Mouse (Mus musculus) heart, embryonic 13.5 days (tissue): ENCODE measurements at regions not wholly inside any gene's neighbourhood (a gene's known extent, or its start where the extent isn't known, plus 50 kb on each side); places are given as distances from the start of the nearest gene placed in this dataset.
"Not testable (repeated sequence)": the region's sequence is repeated elsewhere in the genome, so short reads cannot be mapped to it uniquely, and the experiment has no call there.

Experiments used
- ATAC-seq: fragments of 200-750 bp; cut with Nextera tagmentation; 2 replicates; pipeline ENCODE4 v1.8.0; 2017; ENCODE audit warnings: moderate TSS enrichment; ENCODE audit not compliant: insufficient number of reproducible peaks, low FRiP score, low TSS enrichment; ENCODE audit errors: extremely low read depth
- H3K27ac ChIP-seq: fragments of 300-500 bp; sonication (generic); replicated peaks from 2 replicates; pipeline ENCODE4 v1.5.1; 2015; ENCODE audit warnings: moderate library complexity, mild to moderate bottlenecking, inconsistent platforms
- H3K27me3 ChIP-seq: fragments of 300-500 bp; sonication (generic); replicated peaks from 2 replicates; pipeline ENCODE4 v1.6.1; 2015; ENCODE audit warnings: mild to moderate bottlenecking, inconsistent platforms
- H3K36me3 ChIP-seq: fragments of 300-500 bp; sonication (generic); 2 replicates; pipeline ENCODE4 v1.6.1; 2015; ENCODE audit warnings: mild to moderate bottlenecking, inconsistent platforms
- H3K4me1 ChIP-seq: fragments of 300-500 bp; sonication (generic); 2 replicates; pipeline ENCODE4 v1.6.1; 2015; ENCODE audit warnings: inconsistent platforms
- H3K4me2 ChIP-seq: fragments of 300-500 bp; sonication (generic); 2 replicates; pipeline ENCODE4 v1.6.1; 2015; ENCODE audit warnings: inconsistent platforms, mild to moderate bottlenecking, moderate library complexity
- H3K4me3 ChIP-seq: fragments of 300-500 bp; sonication (generic); 2 replicates; pipeline ENCODE4 v1.5.1; 2015; ENCODE audit warnings: moderate library complexity, mild to moderate bottlenecking, inconsistent platforms
- H3K9ac ChIP-seq: fragments of 300-500 bp; sonication (generic); 2 replicates; pipeline ENCODE4 v1.6.1; 2015; ENCODE audit warnings: inconsistent platforms, mild to moderate bottlenecking, moderate library complexity
- H3K9me3 ChIP-seq: fragments of 300-500 bp; sonication (generic); 2 replicates; pipeline ENCODE4 v1.6.1; 2016; ENCODE audit warnings: inconsistent platforms
- WGBS: fragments of 180-500 bp; shearing (Covaris S2); methylation state at CpG from one replicate; pipeline ENCODE4 v1.1.7; 2015; ENCODE audit warnings: mixed read lengths; 5-methylcytosine and 5-hydroxymethylcytosine counted together

DNA sequence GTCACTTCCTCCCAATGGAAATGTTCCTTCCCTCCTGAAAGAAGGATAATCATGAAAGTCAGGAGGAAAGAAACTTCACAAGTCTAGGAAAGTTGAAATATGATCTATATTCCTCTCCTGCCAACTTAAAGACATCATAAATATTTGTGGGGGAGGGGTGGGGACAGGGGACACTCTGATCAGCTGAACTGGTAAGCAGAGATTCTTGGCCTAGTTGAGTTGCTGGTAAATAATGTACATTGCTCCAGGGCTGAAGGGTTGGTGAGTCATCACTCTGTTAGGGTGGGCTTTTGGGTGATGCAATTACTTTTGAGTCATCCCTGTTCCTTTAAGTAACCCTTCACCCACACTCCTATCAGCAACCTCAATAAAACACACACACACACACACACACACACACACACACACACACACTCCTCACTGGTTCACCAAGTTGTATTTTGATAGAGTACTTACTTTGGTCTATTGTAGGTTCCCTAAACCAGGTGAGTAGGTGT, 56.0 kb downstream of the Ccdc71l start:
- Histone ChIP-seq H3K36me3 (no peaks in the 10 kb centered on the region), H3K4me3 (no peak overlapping the region), H3K27ac (no peak overlapping the region), H3K27me3 (no peaks in the 10 kb centered on the region), H3K4me1 (no peaks in the 10 kb centered on the region), H3K4me2 (no peak overlapping the region), H3K9me3 (no peaks in the 10 kb centered on the region), H3K9ac (no peak overlapping the region)
- no peak for ATAC-seq

DNA sequence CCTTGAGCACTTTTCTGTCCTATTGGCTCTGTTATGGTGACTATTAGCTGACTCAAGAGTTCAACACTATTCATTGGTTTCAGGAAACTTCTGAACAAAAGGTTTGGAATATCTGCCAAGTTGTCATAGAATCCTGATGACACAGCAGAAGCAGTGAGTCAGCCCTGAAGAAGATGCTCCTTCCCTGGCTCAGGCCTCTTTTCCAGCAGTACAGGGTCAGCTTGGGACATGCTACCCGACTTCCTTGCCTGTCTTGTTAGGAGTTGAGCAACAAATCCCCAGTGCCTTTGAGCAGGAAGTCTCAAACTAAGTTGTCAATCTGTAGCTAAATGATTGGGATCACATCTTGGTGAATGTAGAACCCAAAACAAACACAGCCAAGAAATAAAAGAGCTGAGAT, 56.6 kb downstream of the Ccdc71l start:
- H3K36me3 ChIP-seq, result no peaks in the 10 kb centered on the region
- H3K4me1 ChIP-seq, result no peaks in the 10 kb centered on the region
- H3K27ac ChIP-seq, result no peak overlapping the region
- H3K9ac ChIP-seq, result no peak overlapping the region
- no peaks in the 10 kb centered on the region for H3K27me3 ChIP-seq
- no peak for ATAC-seq
- H3K4me3 ChIP-seq, result no peak overlapping the region
- H3K4me2 ChIP-seq, result no peak overlapping the region
- no peaks in the 10 kb centered on the region for H3K9me3 ChIP-seq
- WGBS, result 35% methylated on average over 1 of the region's 1 CpGs

DNA sequence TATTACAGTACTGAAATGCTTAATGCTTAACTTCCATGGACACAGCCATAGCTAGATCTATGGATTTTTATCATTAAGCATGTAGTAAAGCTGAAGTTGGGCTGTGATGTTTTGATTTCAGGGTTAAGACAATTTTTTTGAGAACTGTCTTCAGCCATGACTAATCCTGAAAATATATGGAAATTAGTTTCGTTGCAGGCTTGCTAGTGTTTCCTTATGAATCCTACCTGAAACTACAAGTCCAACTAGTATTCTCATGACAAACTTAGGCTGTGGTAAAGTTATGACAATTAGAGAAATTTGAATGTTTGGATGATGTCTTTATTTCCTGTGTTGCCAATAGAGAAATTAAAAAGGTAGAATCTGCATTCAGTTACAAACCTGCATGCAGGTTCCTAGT, 59.7 kb downstream of the Ccdc71l start:
- Histone ChIP-seq H3K36me3 (no peaks in the 10 kb centered on the region), H3K4me2 (no peak overlapping the region), H3K27ac (no peak overlapping the region), H3K9ac (no peak overlapping the region), H3K4me1 (no peaks in the 10 kb centered on the region), H3K4me3 (no peak overlapping the region), H3K9me3 (no peaks in the 10 kb centered on the region), H3K27me3 (no peaks in the 10 kb centered on the region)
- no peak for ATAC-seq
- 71% methylated on average over 1 of the region's 1 CpGs for WGBS

DNA sequence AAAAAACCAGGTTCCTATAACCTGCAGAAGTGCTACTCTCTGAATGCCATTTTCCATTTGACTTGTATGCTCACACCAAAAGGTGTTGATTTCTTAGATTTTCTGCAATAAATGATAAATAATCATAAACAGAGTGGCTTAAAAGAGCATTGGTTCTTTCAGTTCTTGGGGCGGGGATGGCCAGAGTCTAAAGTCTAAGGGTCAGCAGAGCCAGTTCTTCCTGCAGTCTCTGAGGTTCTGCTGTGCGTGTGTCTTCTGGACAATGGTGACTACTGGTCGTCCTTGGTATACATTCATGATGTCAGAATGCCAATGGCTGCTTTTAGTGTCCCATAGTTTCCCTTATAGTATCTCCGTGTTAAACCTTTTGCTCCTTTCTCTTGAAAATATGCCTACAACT, 66.3 kb downstream of the Ccdc71l start:
- H3K9ac ChIP-seq, result no peak overlapping the region
- 75% methylated on average over 4 of the region's 4 CpGs for WGBS
- no peak for ATAC-seq
- no peaks in the 10 kb centered on the region for H3K4me1 ChIP-seq
- no peak overlapping the region for H3K4me3 ChIP-seq
- no peak overlapping the region for H3K4me2 ChIP-seq
- H3K27me3 ChIP-seq, result no peaks in the 10 kb centered on the region
- no peaks in the 10 kb centered on the region for H3K36me3 ChIP-seq
- no peaks in the 10 kb centered on the region; the same call in 1 of the 2 replicates for H3K9me3 ChIP-seq
- H3K27ac ChIP-seq, result no peak overlapping the region

DNA sequence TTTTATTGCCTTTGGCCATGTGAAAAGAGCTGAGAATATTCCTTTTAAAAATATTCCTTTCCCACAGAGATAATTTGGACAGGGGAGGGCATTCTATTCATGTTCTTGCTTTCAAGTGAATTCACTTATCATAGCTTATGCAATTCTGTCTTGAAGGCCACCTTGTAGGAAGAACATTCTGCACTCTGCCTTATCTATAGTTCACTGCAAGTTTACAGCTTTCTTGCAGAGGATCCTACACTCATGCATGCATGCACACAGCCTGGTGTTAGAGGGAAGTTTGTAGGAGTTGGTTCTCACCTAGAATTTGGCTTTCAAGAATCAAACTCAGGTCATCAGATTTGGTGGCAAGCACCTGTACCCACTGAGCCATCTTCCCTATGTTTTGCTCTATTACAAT, 67.4 kb downstream of the Ccdc71l start:
- no peak for ATAC-seq
- Histone ChIP-seq H3K4me3 (no peak overlapping the region), H3K27me3 (no peaks in the 10 kb centered on the region), H3K9me3 (no peaks in the 10 kb centered on the region; the same call in 1 of the 2 replicates), H3K36me3 (no peaks in the 10 kb centered on the region), H3K27ac (no peak overlapping the region), H3K4me2 (no peak overlapping the region), H3K9ac (no peak overlapping the region), H3K4me1 (no peaks in the 10 kb centered on the region)

GRCm38 (mm10) chr12:32449373-32449772, 70.9 kb downstream of the Ccdc71l start:
- Histone ChIP-seq H3K27me3 (no peaks in the 10 kb centered on the region), H3K9me3 (no peaks in the 10 kb centered on the region; the same call in 1 of the 2 replicates), H3K9ac (no peak overlapping the region), H3K4me2 (no peak overlapping the region), H3K27ac (no peak overlapping the region), H3K36me3 (no peaks in the 10 kb centered on the region), H3K4me3 (no peak overlapping the region), H3K4me1 (peaks cover 1% of the 10 kb centered on the region; the same call in 1 of the 2 replicates)
- no peak for ATAC-seq

- H3K27ac ChIP-seq, result no peak overlapping the region
- 53% methylated on average over 1 of the region's 1 CpGs for WGBS
These were observed 72.7 kb downstream of the Ccdc71l start for GRCm38 (mm10) chr12:32451226-32451625.

GRCm38 (mm10) chr12:32454794-32455193, 76.3 kb downstream of the Ccdc71l start:
- H3K4me2 ChIP-seq, result no peak overlapping the region
- H3K9ac ChIP-seq, result no peak overlapping the region
- H3K27ac ChIP-seq, result no peak overlapping the region
- H3K4me1 ChIP-seq, result peaks cover 3% of the 10 kb centered on the region; the same call in 1 of the 2 replicates
- no peaks in the 10 kb centered on the region for H3K36me3 ChIP-seq
- H3K27me3 ChIP-seq, result no peaks in the 10 kb centered on the region
- H3K4me3 ChIP-seq, result no peak overlapping the region
- ATAC-seq, result no peak
- no peaks in the 10 kb centered on the region for H3K9me3 ChIP-seq

More at GRCm38 (mm10) chr12:32451226-32451625, 72.7 kb downstream of the Ccdc71l start:
- H3K36me3 ChIP-seq, result no peaks in the 10 kb centered on the region
- no peak overlapping the region for H3K4me2 ChIP-seq
- H3K4me3 ChIP-seq, result no peak overlapping the region
- peaks cover 3% of the 10 kb centered on the region; the same call in 1 of the 2 replicates for H3K4me1 ChIP-seq
- ATAC-seq, result no peak
- no peaks in the 10 kb centered on the region for H3K27me3 ChIP-seq
- no peaks in the 10 kb centered on the region; the same call in 1 of the 2 replicates for H3K9me3 ChIP-seq
- no peak overlapping the region for H3K9ac ChIP-seq

- H3K4me2 ChIP-seq, H3K9me3 ChIP-seq: not testable (repeated sequence)
- WGBS, result 72% methylated on average over 3 of the region's 3 CpGs
These were observed 76.7 kb downstream of the Ccdc71l start for GRCm38 (mm10) chr12:32455231-32455630.

DNA sequence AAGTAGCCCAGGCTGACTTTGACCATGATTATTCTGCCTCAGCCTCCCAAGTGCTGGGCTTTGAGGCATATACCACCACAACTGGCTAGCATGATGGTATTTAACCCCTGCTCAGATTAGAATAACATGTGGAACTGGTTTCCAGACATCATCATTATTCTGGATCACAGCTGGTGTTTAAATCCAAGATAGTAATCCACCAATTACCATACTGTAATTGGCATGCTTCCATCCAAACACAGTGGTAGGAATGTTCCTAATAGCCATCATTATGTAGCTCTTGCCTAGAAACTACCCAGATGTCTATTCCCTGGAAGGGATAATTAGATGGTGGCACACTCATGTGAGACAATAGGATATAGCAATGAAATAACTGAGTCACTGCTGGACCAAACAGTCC, 77.4 kb downstream of the Ccdc71l start:
- no peak overlapping the region for H3K9ac ChIP-seq
- ATAC-seq, result no peak
- H3K4me3 ChIP-seq, result no peak overlapping the region
- no peaks in the 10 kb centered on the region for H3K27me3 ChIP-seq
- no peaks in the 10 kb centered on the region for H3K36me3 ChIP-seq
- no peak overlapping the region for H3K27ac ChIP-seq
- H3K9me3 ChIP-seq, result no peaks in the 10 kb centered on the region
- H3K4me2 ChIP-seq, result no peak overlapping the region
- H3K4me1 ChIP-seq, result peaks cover 3% of the 10 kb centered on the region; the same call in 1 of the 2 replicates

More at GRCm38 (mm10) chr12:32455231-32455630, 76.7 kb downstream of the Ccdc71l start:
- not testable (repeated sequence) for ATAC-seq, H3K9ac ChIP-seq, H3K27ac ChIP-seq, H3K36me3 ChIP-seq, H3K27me3 ChIP-seq, H3K4me1 ChIP-seq, H3K4me3 ChIP-seq

GRCm38 (mm10) chr12:32456796-32457195, 78.3 kb downstream of the Ccdc71l start:
- Histone ChIP-seq H3K4me3 (no peak overlapping the region), H3K4me1 (peaks cover 3% of the 10 kb centered on the region; the same call in 1 of the 2 replicates), H3K4me2 (no peak overlapping the region), H3K27me3 (no peaks in the 10 kb centered on the region), H3K9me3 (no peaks in the 10 kb centered on the region), H3K27ac (no peak overlapping the region), H3K9ac (no peak overlapping the region), H3K36me3 (no peaks in the 10 kb centered on the region)
- ATAC-seq, result no peak
- 82% methylated on average over 4 of the region's 4 CpGs for WGBS

DNA sequence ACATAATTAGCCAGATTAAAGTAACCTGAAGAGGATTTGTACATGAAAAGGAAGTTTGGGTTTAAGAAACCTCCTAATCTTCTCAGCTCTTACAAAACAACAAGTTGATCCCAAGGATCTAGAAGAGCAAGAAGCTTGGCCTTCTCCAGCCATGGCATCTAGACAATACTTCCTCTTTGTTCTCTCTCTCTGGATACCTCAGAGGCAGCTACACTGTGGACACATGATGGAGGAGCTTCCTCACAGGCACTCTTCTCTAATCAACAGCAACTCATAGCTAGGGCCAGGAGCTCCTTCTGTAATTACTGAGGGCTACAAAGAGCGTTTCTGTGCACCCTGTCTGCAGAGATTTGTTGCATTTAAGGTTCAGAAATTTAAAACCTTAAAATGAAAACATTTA, 79.9 kb downstream of the Ccdc71l start:
- H3K4me1 ChIP-seq, result peaks cover 3% of the 10 kb centered on the region; the same call in 1 of the 2 replicates
- 49% methylated on average over 1 of the region's 1 CpGs for WGBS
- no peak overlapping the region for H3K4me3 ChIP-seq
- ATAC-seq, result no peak
- H3K27me3 ChIP-seq, result no peaks in the 10 kb centered on the region
- H3K4me2 ChIP-seq, result no peak overlapping the region
- no peak overlapping the region for H3K27ac ChIP-seq
- no peak overlapping the region for H3K9ac ChIP-seq
- no peaks in the 10 kb centered on the region for H3K9me3 ChIP-seq
- H3K36me3 ChIP-seq, result no peaks in the 10 kb centered on the region
